Mouse (Mus musculus) cerebellum, adult 9-11 months (tissue): ENCODE measurements at regions not wholly inside any gene's neighbourhood (a gene's known extent, or its start where the extent isn't known, plus 50 kb on each side); places are given as distances from the start of the nearest gene placed in this dataset.
A peak's percentile ranks its signal among the peaks of the same experiment; 100 is the strongest.

Source experiments
- DNase-seq: peaks from one replicate; pipeline ENCODE4 v3.0.0; 2022

GRCm38 (mm10) chr1:183898091-183898490 is 115.0 kb upstream of the Dusp10 start:
- peak; percentile 18 for DNase-seq

DNA sequence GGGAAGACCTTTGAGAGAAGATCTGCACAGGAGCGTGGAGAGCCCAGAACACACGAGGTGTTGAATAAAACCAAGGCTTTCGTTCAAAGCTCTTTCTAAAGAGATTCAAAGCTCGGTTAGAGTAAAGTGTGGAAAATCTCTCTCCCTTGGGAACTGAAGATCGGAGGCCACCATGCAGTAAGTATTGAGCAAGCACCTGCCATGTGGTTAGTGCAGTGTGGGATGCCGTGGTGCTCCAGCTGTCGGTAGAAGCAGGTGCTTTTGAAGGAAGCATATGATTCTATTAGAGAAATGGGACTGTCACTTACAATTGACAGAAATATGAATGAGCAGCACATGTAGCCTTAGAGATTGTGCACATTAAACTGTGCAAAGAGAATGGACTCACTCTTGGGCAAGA is 108.5 kb upstream of the Dusp10 start:
- no peak for DNase-seq

DNA sequence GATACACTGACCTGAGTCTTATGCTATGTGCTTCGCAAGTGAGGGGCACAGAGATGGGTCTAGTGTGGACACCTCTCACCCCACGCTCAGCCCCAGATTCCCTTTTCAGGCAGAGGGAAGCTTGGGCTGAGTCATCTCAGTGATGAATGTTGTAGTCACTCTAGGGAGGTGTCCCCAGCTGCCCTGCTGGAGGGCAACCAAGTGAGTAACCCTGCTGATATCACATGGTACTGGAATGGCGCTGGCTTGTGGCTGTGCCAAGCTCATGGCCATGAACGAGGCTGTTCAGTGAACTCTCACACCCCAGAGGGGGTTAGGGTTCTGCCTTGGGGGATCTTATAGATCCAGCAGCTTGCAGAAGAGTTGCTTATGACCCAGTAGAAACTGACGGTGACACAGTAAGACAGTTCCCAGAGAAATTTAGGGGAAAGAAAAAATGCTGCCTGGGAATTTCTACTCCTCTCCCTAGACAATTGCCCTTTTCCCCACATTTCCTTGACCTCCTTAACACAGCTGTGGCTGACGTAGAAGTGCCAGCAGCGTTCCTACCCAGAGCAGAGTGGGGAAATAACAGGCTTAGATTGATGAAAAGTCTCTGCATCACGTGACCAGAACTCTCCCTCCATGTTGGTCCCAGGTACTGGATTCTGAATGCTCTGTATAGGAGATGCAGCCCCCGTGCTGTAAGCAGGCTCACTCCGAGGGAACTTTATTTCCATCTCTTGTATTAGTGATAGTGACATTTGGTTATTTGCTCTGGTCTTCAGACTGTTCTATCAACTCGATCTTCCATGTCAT is 107.6 kb upstream of the Dusp10 start:
- DNase-seq, result no peak

DNA sequence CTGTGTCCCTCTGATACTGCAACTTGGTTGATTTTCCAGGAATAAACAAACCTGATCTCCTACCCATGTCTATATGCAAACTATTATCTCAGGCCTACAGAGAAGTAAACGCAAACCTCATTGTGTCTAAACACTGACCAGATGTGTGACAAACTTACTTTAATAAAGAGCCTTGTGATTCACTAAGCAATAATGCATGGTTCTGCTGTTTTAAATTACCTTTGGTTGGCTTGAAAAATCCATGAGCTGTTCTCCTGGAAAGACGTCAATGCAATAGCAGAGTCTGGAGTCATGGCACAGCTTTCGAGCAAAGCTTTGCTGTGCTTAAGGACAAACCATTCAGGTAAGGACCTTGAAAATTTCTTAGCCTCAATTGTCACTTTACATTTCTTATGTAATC is 95.4 kb upstream of the Dusp10 start:
- no peak for DNase-seq

DNA sequence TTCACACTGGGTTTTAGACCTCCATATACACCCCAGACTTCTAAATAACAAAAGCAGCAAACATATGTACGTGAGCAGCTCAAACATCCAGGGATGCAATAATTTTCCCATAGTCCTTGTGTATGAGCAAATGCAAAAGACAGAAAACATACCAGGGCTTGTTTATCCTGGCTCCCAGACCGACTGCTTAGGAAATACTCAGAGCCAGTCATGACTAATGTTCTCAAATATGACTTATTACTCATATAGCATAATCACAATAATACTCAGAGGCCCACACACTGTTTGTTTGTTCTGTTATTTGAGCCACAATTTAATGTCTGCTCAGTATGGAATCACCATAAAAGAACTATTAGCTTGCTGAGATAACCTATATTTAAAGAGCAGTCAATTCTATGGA is 91.8 kb upstream of the Dusp10 start:
- no peak for DNase-seq

- DNase-seq, result peak; percentile 7
Measured at GRCm38 (mm10) chr1:183928539-183928938, 84.6 kb upstream of the Dusp10 start.

GRCm38 (mm10) chr1:183930363-183930982 is 82.6 kb upstream of the Dusp10 start:
- no peak for DNase-seq

- no peak for DNase-seq
Measured at GRCm38 (mm10) chr1:183931141-183931540, 82.0 kb upstream of the Dusp10 start.

- DNase-seq, result no peak
Measured at GRCm38 (mm10) chr1:183933845-183934244, 79.3 kb upstream of the Dusp10 start.

DNA sequence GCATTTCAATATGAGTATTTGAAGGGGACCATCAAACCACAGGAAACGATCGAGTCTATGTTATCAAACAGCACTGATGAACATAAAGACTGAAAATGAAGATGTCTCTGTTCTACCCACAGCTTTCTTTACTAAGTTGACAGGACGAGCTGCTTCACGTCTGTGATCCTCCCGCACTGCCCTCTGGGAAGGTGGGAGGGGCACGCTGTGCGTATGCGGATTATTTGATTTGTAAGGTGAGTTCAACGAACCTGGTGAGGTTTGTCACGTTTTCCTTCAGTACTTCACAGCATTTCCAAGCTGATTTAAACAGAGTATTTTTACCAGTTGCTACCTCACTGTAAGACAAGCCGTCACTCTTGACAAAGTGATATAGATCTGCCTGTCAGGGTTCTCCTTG is 75.9 kb upstream of the Dusp10 start:
- no peak for DNase-seq

- no peak for DNase-seq
Measured at GRCm38 (mm10) chr1:183938361-183938760, 74.7 kb upstream of the Dusp10 start.

DNA sequence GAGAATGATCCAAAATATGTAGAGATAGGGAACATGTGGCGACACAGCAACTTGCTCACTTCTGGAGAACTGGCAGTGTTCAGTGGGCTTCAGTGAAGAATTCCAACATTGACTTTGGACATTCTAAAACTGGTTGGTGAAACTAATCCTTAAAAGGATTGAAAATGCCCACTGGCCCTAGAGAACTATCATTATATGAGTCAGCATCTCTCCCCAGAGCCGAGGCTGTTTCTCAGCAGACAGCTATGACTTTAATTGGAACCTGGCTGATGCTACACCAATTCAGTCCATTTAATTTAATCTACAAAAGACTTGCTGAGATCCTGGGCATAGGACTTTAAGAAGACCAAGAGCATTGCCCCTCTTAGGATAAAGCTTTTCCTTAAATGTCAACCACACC is 72.4 kb upstream of the Dusp10 start:
- no peak for DNase-seq

- no peak for DNase-seq
Measured at GRCm38 (mm10) chr1:183946241-183946640, 66.9 kb upstream of the Dusp10 start.

GRCm38 (mm10) chr1:183947066-183947465 is 66.0 kb upstream of the Dusp10 start:
- no peak for DNase-seq

DNA sequence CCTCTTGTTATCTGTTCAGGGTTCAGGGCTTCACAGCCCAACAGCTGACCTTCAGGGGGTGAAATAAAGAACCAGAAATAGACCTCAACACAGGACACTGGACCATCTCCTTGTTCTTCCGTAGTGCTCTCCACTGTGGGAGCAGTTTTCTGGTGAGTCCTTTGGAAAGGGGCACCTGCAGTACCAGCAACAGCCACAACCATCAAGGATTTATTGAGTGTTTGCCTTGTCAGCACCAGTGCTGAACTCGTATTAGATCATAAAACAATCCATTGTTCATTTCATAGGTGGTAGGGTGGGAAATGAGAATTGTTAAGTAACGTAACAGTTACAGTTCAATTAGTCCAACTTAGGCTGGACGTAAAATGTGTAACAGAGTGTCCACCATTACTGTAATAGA is 63.9 kb upstream of the Dusp10 start:
- DNase-seq, result no peak

DNA sequence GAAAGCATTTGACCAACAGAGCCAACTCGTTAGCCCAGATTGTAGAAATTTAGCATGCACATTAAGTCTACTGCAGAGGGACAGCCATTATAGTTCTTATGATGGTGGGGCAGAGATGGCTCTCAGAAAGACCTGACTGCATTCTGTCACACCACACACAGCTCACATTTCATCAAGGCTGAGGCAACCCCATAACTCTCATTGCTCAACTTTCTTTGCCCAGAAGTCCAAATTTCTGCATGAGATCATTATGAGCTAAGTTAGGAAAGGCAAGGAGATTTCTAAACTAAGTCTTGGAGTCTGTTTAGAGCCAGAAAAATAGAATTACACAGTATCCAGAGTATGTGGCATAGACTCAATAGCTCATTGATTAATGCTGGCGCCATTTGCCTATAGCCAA is 59.0 kb upstream of the Dusp10 start:
- no peak for DNase-seq

DNA sequence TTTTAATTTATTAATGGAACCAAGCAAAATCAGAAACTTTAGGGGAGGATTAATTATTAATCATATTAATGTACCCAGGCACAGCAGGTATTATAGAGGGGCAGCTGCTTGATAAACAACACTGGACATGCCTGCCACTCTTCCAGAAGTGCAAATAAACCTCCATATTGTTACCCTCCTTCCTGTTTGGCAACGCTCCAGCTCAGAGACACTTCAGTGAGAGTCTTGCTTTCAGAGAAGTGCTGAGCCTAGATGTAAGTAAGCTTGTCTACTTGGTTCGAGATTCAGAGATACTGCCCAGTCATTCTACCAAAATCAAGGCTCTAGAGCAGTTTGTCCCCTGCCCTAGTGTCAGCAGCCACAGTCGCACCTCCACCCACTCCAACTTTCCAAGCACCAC is 56.7 kb upstream of the Dusp10 start:
- no peak for DNase-seq

- no peak for DNase-seq
Measured at GRCm38 (mm10) chr1:183961383-183961782, 51.7 kb upstream of the Dusp10 start.

DNA sequence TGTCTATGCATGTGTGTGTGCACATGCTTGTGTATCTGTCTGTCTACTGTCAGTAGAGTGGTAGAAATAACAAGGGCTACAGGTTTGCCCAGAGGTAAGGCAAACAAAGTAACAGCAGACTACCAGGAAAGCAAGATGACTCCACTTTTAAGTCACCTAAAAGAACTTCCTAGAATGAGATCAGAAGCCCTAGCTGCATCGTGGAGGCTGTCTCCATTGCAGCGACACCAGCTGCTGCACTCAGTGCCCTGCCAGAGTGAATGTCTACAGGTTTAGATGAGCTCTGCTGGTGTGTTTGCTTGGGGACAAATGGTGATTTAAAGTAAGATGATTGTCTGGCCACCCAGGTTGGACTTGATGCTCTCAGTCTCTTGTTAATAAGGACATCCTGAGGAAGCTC is 50.6 kb upstream of the Dusp10 start:
- DNase-seq, result no peak

GRCm38 (mm10) chr1:183963286-183963685 is 49.8 kb upstream of the Dusp10 start:
- no peak for DNase-seq
